Mouse (Mus musculus): ENCODE results near the gene Vmn2r27.

Vmn2r27 gene

DNA sequence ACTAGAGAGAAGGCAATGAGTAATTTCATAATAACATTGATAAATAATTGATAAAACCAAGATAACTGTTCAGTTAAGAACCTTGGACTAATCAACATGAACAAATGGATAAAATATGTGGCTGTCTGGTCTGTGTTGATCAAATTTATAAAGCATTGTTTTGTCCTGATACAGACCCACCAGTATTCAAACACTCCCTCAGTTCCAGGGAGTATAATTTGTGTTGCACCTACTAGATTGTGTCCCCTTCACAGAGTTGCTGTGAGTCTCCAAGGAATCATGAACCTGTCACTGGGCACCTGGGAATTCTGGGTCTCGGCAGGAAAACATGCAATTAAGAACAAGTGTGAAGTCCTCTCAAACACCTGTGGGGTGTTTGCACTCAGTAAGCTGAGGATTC, at the start of gene Vmn2r27:
Gene Vmn2r27, minus strand, starts transcription at position 101 of the 400 bp plus-strand sequence.
- no peak for DNase-seq

DNA sequence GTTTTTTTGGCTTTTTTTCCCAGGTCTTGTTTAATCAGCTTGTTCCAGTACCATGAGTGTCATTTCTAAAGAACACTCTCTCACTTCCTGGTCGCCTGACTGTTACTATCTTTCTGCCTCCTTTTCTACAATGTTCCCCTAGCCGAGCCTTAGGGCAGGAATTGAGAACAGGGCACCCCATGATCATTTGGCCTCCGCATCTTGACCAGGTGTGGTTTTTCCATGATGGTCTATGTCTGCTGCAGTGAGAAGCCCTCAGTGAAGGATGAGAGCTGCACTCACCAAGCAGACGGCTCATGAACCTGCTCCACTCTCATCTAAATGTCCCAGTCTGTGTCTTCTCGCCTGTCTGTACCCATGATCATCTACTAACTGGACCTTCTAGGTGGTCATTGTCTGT, 46.6 kb upstream of the Vmn2r27 start:
- no peak for DNase-seq

DNA sequence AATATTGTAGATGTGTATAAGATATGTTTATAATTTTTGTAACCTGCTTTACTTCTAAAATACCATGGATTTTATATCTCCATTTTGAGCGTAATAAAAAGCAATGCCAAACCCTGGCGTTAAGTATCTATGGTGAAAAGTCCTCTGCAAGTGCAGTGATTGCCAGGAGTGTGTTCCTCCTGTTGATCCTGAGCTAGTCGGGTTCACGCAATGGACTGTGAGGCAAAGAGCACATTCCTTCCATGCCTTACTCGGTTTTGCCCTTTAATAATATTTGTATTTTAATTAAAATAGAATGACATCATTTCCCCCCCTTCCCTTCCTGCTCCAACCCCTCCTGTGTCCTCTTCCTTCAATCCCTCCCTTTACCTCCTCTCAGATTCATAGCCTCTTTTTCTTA, 46.0 kb upstream of the Vmn2r27 start:
- DNase-seq = no peak

DNA sequence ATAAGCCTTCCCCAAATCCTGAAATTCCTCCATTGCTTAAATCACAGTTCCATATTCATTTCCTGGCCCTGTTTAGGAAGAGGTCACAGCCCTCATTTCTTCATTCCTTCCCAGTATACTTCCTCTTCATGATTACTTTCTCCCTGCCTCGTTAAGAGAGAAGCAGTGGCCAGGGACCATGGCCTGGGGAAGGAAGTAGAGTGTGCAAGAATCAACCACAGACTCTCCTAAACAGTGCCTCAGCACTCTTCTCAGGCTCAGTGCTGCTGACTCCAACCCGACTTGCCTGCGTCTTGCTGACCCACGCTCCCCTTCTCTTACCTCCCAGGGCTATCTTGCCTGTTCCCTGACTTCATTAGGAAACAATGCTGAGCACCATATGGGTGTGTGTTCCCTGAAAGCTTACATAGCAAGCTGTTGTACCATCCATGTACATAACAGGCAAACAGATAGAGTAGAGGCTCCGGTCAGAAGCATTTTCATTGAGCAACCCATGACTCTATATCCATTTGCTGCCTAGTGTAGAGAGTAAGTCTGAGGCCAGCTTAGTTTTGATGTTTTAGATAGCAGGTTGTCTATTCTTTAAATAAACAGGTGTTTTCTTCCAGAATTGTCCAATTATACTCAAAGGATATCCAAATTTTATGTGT, 41.7 kb upstream of the Vmn2r27 start:
- DNase-seq = no peak

DNA sequence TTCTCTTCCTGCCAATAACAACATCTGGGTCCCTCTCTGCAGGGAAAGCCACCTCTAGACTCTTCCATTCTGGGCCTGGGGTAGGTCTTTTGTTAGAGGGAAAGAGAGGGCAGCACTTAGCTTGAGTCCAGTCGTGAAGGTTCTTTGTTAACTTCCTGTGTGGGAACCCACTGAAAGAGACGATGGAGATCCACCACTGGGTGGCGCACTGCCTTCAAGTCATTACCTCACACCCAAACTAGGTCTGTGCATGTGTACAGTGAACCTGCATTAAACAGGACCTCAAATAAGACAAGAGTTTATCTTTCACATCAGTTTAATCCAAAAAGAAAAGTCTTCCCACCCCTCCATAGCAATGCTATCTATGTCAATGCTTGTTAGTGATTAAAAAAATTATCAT, 31.0 kb upstream of the Vmn2r27 start:
- DNase-seq = peak; percentile 73

DNA sequence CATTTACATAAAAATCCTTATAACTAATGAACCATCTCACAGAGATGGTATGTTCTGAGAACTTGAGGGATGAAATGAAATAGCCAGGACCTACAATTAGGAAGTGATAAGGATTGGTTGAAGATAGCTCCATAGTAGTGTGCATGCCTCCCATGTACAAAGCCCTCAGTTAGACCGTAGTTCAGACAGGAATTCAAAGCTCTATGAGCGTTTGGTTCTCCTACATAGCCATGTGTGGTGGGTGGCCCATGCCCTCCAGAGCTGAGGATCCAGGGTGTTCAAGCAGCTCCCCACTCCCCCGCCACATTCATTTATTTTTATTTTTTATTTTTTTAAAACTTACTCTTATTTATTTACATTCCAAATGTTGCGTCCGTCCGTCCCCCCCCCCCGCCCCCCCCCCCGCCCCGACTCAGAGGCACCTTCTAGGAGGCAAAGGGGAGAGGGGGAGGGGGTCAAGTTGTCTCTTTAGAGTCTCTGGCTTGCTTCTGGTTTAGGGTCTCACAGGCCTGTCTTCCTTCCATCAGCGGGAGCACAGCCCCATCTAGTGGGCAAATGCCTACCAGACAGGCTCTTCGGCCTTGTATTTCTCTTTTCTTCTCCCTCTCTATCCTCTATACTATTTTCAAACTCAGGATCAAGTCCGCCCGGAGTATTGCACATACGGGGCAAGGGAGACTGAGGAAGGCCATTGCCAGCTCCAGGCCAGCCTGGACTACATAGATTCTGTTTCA, 28.7 kb upstream of the Vmn2r27 start:
- peak; percentile 64 for DNase-seq

DNA sequence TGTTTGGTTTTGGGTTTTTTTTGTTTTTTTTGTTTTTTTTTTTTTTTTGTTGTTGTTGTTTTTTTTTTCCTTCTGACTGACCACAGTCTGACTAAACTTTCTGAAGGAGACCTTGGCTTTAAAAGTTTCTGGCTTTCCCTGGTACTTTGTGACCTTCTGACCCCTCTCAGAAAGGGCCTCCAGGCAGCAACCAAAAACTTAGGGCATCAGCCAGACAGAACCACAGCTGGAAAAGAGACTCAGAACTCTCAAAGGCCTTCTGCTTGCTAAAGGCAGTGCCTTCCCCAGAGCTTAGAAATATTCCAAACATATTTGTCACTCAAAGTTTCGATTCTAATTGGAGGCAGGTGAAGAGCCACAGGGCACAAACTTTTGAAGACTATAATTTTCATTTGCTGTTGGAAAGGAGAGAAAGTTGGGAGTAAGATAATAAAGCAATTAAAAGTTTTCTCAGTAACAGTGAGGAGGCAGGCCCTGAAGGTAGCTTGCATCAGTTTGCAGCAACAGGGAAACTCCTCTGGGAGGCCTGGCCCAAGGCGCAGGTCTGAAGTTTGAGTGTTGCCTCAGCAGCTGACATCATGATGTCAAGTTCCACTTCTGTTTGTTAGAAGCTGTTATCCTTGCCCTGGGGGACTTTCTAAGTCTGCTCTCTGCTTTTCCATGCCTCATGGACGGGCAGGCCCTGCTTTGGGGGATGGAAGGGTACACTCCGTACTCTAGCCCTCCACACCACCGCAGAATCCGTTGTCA, 24.2 kb upstream of the Vmn2r27 start:
- no peak for DNase-seq

DNA sequence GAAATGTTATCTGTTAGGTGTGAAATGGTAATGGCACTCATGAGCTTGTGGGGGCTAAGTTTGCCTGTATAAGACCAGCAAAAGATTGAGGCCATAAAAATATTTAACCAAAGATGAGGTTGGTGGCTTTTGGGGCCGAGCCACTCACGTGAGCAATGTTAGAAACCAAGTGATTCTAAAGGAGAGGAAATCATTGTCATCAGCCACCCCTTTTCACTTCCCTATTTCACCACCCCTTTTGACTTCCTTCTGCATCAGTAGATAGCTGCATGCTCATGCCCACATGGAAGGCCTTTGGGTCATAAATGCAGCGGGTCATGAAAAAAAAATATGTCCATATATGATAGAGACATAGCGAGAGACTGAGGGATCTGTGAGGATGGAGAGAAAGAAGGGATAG, 29.5 kb downstream of the Vmn2r27 start:
- no peak for DNase-seq

DNA sequence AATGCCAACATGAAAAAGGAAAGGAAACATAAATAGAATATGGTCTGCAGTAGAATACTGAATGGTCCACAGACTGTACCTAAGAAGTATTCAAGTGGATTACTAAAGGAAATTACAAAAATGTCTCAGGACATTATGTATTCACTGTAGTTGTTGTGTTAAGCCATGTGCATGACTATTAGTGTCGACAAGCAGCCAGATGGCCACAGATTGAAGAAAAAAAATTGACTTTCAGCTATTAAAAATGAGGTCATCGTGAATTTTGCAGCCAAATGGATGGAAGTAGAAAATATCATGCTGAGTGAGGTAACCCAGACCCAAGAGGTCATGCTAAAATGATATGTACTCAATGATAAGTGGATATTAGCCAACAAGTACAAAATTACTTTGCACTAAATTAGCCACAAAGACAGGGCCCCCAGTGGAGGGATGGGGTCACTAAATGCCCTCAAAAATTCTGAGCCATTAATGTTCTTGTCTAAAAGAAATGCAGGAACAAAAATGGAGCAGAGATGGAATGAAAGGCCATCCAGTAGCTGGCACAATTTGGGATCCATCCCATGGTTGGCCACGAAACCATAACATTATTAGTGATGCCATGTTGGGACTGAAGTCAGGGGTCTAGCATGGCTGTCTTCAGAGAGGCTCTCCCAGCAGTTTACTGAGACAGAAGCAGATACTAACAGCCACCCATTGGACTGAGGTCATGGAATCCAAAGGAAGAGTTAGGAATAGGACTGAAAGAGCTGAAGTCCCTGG, 63.0 kb downstream of the Vmn2r27 start:
- DNase-seq = no peak

DNA sequence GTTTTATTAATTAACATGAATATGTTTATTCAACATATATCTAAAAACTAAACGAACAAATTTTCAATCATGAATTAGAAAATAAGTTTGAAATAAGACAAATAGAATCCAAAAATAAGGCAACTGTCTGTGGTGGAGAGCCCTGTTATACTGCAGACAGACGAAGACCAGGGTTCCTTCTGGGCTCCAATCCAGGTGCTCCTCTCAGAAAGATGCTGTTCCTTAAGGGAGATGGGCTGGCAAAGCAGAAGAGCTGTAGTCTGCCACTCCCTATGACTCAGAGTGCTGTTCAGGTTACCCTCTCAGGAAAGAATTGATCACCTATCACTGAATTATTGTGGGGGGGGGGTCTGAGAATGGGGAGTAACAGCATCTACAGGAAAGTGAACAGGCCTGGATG, 65.1 kb downstream of the Vmn2r27 start:
- DNase-seq = no peak

DNA sequence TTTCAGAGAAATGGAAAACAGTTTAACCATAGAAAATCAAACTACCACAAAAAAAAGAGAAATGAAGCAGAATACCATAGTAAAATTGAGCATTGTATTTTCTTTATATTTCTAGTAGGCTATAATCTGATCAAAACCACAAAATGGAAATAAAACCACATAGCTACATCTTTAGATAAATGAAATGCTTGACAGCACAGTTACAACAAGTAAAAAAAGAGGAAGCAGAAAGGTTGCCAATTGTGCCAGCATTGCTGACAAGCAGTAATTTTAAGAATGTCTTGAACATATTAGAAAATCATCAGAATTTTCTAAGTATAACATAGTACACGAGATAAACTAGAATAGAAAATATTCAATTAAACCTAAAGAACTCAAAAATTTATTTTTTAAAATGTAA, 81.8 kb downstream of the Vmn2r27 start:
- DNase-seq = no peak

All from lung, postnatal 14 days (tissue).